Mouse (Mus musculus): ENCODE results near the gene Fndc3b. TPM values are rescaled to one million over a fixed set of nuclear protein-coding genes. Genes with fewer than 3 reads are reported as not detected.

Fndc3b gene
- polyA plus RNA-seq, 1 experiment from 2014 or later, result 21.9 TPM

- Histone ChIP-seq H3K27me3 (ENCODE audit: insufficient read depth, poor library complexity, severe bottlenecking) (no peaks in the 10 kb centered on the region), H3K27ac (peak overlapping the region; percentile 60; the same call in 1 of the 2 replicates), H3K36me3 (no peaks in the 10 kb centered on the region), H3K4me1 (peaks cover 95% of the 10 kb centered on the region), H3K4me3 (no peak overlapping the region), H3K9me3 (no peaks in the 10 kb centered on the region)
- 38% methylated on average over 9 of the region's 9 CpGs for WGBS
- DNase-seq (ENCODE audit: low spot score), result no peak
Observed at GRCm38 (mm10) chr3:27652451-27653011, 58.6 kb downstream of the Fndc3b start.

- Histone ChIP-seq H3K27ac (no peak overlapping the region; the same call in 1 of the 2 replicates), H3K4me3 (no peak overlapping the region), H3K27me3 (ENCODE audit: insufficient read depth, poor library complexity, severe bottlenecking) (no peaks in the 10 kb centered on the region), H3K9me3 (no peaks in the 10 kb centered on the region), H3K4me1 (peaks cover 95% of the 10 kb centered on the region), H3K36me3 (no peaks in the 10 kb centered on the region)
- no peak for DNase-seq (ENCODE audit: low spot score)
- 61% methylated on average over 6 of the region's 6 CpGs for WGBS
Observed at GRCm38 (mm10) chr3:27651731-27652130, 59.4 kb downstream of the Fndc3b start.

- H3K36me3 ChIP-seq, result no peaks in the 10 kb centered on the region
- WGBS, result 86% methylated on average over 11 of the region's 11 CpGs
- H3K27me3 ChIP-seq (ENCODE audit: insufficient read depth, poor library complexity, severe bottlenecking), result no peaks in the 10 kb centered on the region
- H3K9me3 ChIP-seq, result no peaks in the 10 kb centered on the region
- no peak for DNase-seq (ENCODE audit: low spot score)
- no peak overlapping the region for H3K4me3 ChIP-seq
- H3K27ac ChIP-seq, result no peak overlapping the region
- H3K4me1 ChIP-seq, result peaks cover 90% of the 10 kb centered on the region
Observed at GRCm38 (mm10) chr3:27650083-27650482, 61.0 kb downstream of the Fndc3b start.

GRCm38 (mm10) chr3:27649316-27649715 is 61.8 kb downstream of the Fndc3b start:
- Histone ChIP-seq H3K9me3 (no peaks in the 10 kb centered on the region), H3K36me3 (no peaks in the 10 kb centered on the region), H3K27me3 (ENCODE audit: insufficient read depth, poor library complexity, severe bottlenecking) (no peaks in the 10 kb centered on the region), H3K4me3 (no peak overlapping the region), H3K27ac (0 out of 2 replicates have a peak overlapping the region, but pooled peaks have one; percentile 16), H3K4me1 (peaks cover 90% of the 10 kb centered on the region)
- DNase-seq (ENCODE audit: low spot score), result no peak
- 9% methylated on average over 1 of the region's 1 CpGs for WGBS

GRCm38 (mm10) chr3:27642381-27642780 is 68.7 kb downstream of the Fndc3b start:
- no peak for DNase-seq (ENCODE audit: low spot score)
- Histone ChIP-seq H3K36me3 (peaks cover 17% of the 10 kb centered on the region; the same call in 1 of the 2 replicates), H3K4me1 (peaks cover 66% of the 10 kb centered on the region), H3K4me3 (no peak overlapping the region), H3K27me3 (ENCODE audit: insufficient read depth, poor library complexity, severe bottlenecking) (no peaks in the 10 kb centered on the region), H3K9me3 (no peaks in the 10 kb centered on the region), H3K27ac (no peak overlapping the region)
- 54% methylated on average over 6 of the region's 6 CpGs for WGBS

- no peak for DNase-seq (ENCODE audit: low spot score)
- Histone ChIP-seq H3K4me1 (peaks cover 61% of the 10 kb centered on the region), H3K9me3 (no peaks in the 10 kb centered on the region), H3K36me3 (peaks cover 17% of the 10 kb centered on the region; the same call in 1 of the 2 replicates), H3K27ac (no peak overlapping the region), H3K4me3 (no peak overlapping the region), H3K27me3 (ENCODE audit: insufficient read depth, poor library complexity, severe bottlenecking) (no peaks in the 10 kb centered on the region)
- WGBS, result 75% methylated on average over 4 of the region's 4 CpGs
Observed at GRCm38 (mm10) chr3:27639701-27640100, 71.4 kb downstream of the Fndc3b start.

GRCm38 (mm10) chr3:27637046-27637661 is 74.0 kb downstream of the Fndc3b start:
- DNase-seq (ENCODE audit: low spot score), result no peak
- Histone ChIP-seq H3K27ac (peak overlapping the region; percentile 47; the same call in 1 of the 2 replicates), H3K9me3 (no peaks in the 10 kb centered on the region), H3K4me3 (no peak overlapping the region), H3K36me3 (peaks cover 17% of the 10 kb centered on the region; the same call in 1 of the 2 replicates), H3K27me3 (ENCODE audit: insufficient read depth, poor library complexity, severe bottlenecking) (no peaks in the 10 kb centered on the region), H3K4me1 (peaks cover 57% of the 10 kb centered on the region)
- 57% methylated on average over 6 of the region's 6 CpGs for WGBS

- H3K27ac ChIP-seq, result 0 out of 2 replicates have a peak overlapping the region, but pooled peaks have one; percentile 29
- H3K9me3 ChIP-seq, result no peaks in the 10 kb centered on the region
- 13% methylated on average over 3 of the region's 3 CpGs for WGBS
- H3K27me3 ChIP-seq (ENCODE audit: insufficient read depth, poor library complexity, severe bottlenecking), result no peaks in the 10 kb centered on the region
- H3K36me3 ChIP-seq, result peaks cover 15% of the 10 kb centered on the region; the same call in 1 of the 2 replicates
- H3K4me1 ChIP-seq, result peaks cover 61% of the 10 kb centered on the region
- no peak for DNase-seq (ENCODE audit: low spot score)
- H3K4me3 ChIP-seq, result no peak overlapping the region
Observed at GRCm38 (mm10) chr3:27635776-27636175, 75.3 kb downstream of the Fndc3b start.

GRCm38 (mm10) chr3:27632880-27633279 is 78.2 kb downstream of the Fndc3b start:
- peaks cover 12% of the 10 kb centered on the region; the same call in 1 of the 2 replicates for H3K36me3 ChIP-seq
- 87% methylated on average over 1 of the region's 1 CpGs for WGBS
- H3K27ac ChIP-seq, result no peak overlapping the region
- no peaks in the 10 kb centered on the region for H3K9me3 ChIP-seq
- no peaks in the 10 kb centered on the region for H3K27me3 ChIP-seq (ENCODE audit: insufficient read depth, poor library complexity, severe bottlenecking)
- H3K4me3 ChIP-seq, result no peak overlapping the region
- no peak for DNase-seq (ENCODE audit: low spot score)
- peaks cover 49% of the 10 kb centered on the region for H3K4me1 ChIP-seq

- no peak for DNase-seq (ENCODE audit: low spot score)
Observed at GRCm38 (mm10) chr3:27631112-27631511, 80.0 kb downstream of the Fndc3b start.

GRCm38 (mm10) chr3:27629716-27630115 is 81.4 kb downstream of the Fndc3b start:
- H3K27me3 ChIP-seq (ENCODE audit: insufficient read depth, poor library complexity, severe bottlenecking), result no peaks in the 10 kb centered on the region
- no peak overlapping the region for H3K27ac ChIP-seq
- H3K9me3 ChIP-seq, result no peaks in the 10 kb centered on the region
- no peak for DNase-seq (ENCODE audit: low spot score)
- WGBS, result 94% methylated on average over 5 of the region's 5 CpGs
- H3K4me3 ChIP-seq, result no peak overlapping the region
- H3K4me1 ChIP-seq, result peaks cover 53% of the 10 kb centered on the region
- peaks cover 12% of the 10 kb centered on the region; the same call in 1 of the 2 replicates for H3K36me3 ChIP-seq

More at GRCm38 (mm10) chr3:27631112-27631511, 80.0 kb downstream of the Fndc3b start:
- no peaks in the 10 kb centered on the region for H3K9me3 ChIP-seq
- peaks cover 12% of the 10 kb centered on the region; the same call in 1 of the 2 replicates for H3K36me3 ChIP-seq
- no peak overlapping the region for H3K4me3 ChIP-seq
- H3K4me1 ChIP-seq, result peaks cover 48% of the 10 kb centered on the region
- peak overlapping the region; percentile 33; the same call in 1 of the 2 replicates for H3K27ac ChIP-seq
- no peaks in the 10 kb centered on the region for H3K27me3 ChIP-seq (ENCODE audit: insufficient read depth, poor library complexity, severe bottlenecking)
- WGBS, result 54% methylated on average over 7 of the region's 7 CpGs

GRCm38 (mm10) chr3:27626301-27626700 is 84.8 kb downstream of the Fndc3b start:
- Histone ChIP-seq H3K27ac (no peak overlapping the region), H3K36me3 (peaks cover 8% of the 10 kb centered on the region), H3K9me3 (no peaks in the 10 kb centered on the region), H3K4me3 (no peak overlapping the region), H3K27me3 (ENCODE audit: insufficient read depth, poor library complexity, severe bottlenecking) (no peaks in the 10 kb centered on the region), H3K4me1 (peaks cover 46% of the 10 kb centered on the region)
- DNase-seq (ENCODE audit: low spot score), result no peak
- 72% methylated on average over 8 of the region's 8 CpGs for WGBS

- Histone ChIP-seq H3K36me3 (peaks cover 3% of the 10 kb centered on the region), H3K4me1 (peaks cover 39% of the 10 kb centered on the region), H3K27me3 (ENCODE audit: insufficient read depth, poor library complexity, severe bottlenecking) (no peaks in the 10 kb centered on the region), H3K9me3 (no peaks in the 10 kb centered on the region), H3K27ac (peak overlapping the region; percentile 69), H3K4me3 (no peak overlapping the region)
- no peak for DNase-seq (ENCODE audit: low spot score)
- WGBS, result 49% methylated on average over 8 of the region's 8 CpGs
Observed at GRCm38 (mm10) chr3:27625592-27625985, 85.5 kb downstream of the Fndc3b start.
